28 mouse cellular contexts compared by ENCODE assay signal in genomic region chr1:73001961-73002360, GRCm38 (mm10). TPM values are rescaled to one million over a fixed set of nuclear protein-coding genes. Genes with fewer than 3 reads are reported as not detected.
A peak's percentile ranks its signal among the peaks of the same experiment; 100 is the strongest.
DNase-seq lines count a peak whose midpoint lies in the region; ATAC-seq and TF ChIP-seq lines count a peak whose summit lies in the region.
"Had no signal": no experiment of that assay in that cellular context is flagged by ENCODE, and none has a peak within 500 bp of the region (broad histone marks: within the 10 kb centered on the region; RNA-seq: fewer than 3 reads in every experiment).

No protein-coding gene starts in this region.

- 74% methylated on average over 5 of the region's 5 CpGs for WGBS in liver, embryonic 13.5 days (ENCODE audit: insufficient replicate concordance)
- whole genome bisulfite sequencing in liver, postnatal 0 days (ENCODE audit: insufficient replicate concordance), result 76% methylated on average over 5 of the region's 5 CpGs
- 85% methylated on average over 5 of the region's 5 CpGs for WGBS in midbrain, embryonic 10.5 days

- intact Hi-C loops in gastrocnemius, postnatal 36 days (cut with DNase I), result loop anchor here (5.0 kb wide), 1 partner anchor 820 kb away; no protein-coding TSS in a partner anchor
- intact Hi-C loops in heart, postnatal 25 days (cut with DNase I), result loop anchor here (5.0 kb wide), 1 partner anchor 125 kb away; no protein-coding TSS in a partner anchor

- TF ChIP-seq EP300 in liver, postnatal 0 days (IDR thresholded peaks at IDR 0.05; ENCODE audit: low read depth), result no peak

- H3K4me2 ChIP-seq in liver, embryonic 13.5 days, result peak overlapping the region; percentile 45
- H3K4me2 ChIP-seq in liver, postnatal 0 days (ENCODE audit: low read depth, low read length), result no peak overlapping the region
- H3K4me2 ChIP-seq: forebrain, embryonic 12.5 days; neural tube, embryonic 13.5 days had no signal

- no peak for ATAC-seq in liver, embryonic 13.5 days (ENCODE audit: low read depth)
- no peak for ATAC-seq in liver, postnatal 0 days
- ATAC-seq: hindbrain, postnatal 0 days; intestine, postnatal 0 days had no signal

- H3K36me3 ChIP-seq in liver, embryonic 13.5 days, result no peaks in the 10 kb centered on the region
- no peaks in the 10 kb centered on the region for H3K36me3 ChIP-seq in liver, postnatal 0 days (replicated peaks; ENCODE audit: insufficient read depth, low read length)
- H3K36me3 ChIP-seq in midbrain, embryonic 10.5 days, result no peaks in the 10 kb centered on the region
- H3K36me3 ChIP-seq: forebrain, embryonic 12.5 days; hindbrain, embryonic 10.5 days; neural tube, embryonic 13.5 days had no signal

- H3K9me3 ChIP-seq in liver, embryonic 13.5 days (replicated peaks), result no peaks in the 10 kb centered on the region
- H3K9me3 ChIP-seq in liver, postnatal 0 days (ENCODE audit: low read length), result no peaks in the 10 kb centered on the region
- no peaks in the 10 kb centered on the region for H3K9me3 ChIP-seq in midbrain, embryonic 10.5 days (replicated peaks)
- H3K9me3 ChIP-seq: forebrain, embryonic 12.5 days; hindbrain, embryonic 10.5 days; neural tube, embryonic 13.5 days had no signal

- TF ChIP-seq CTCF in liver, postnatal 0 days (IDR thresholded peaks at IDR 0.05; ENCODE audit: low read depth), result no peak

- no peaks in the 10 kb centered on the region for H3K27me3 ChIP-seq in liver, embryonic 13.5 days
- H3K27me3 ChIP-seq in liver, postnatal 0 days (ENCODE audit: insufficient read depth, low read length), result no peaks in the 10 kb centered on the region
- H3K27me3 ChIP-seq in midbrain, embryonic 10.5 days (ENCODE audit: low read depth, poor library complexity, severe bottlenecking), result no peaks in the 10 kb centered on the region
- H3K27me3 ChIP-seq: forebrain, embryonic 12.5 days; neural tube, embryonic 13.5 days had no signal

- H3K9ac ChIP-seq in liver, embryonic 13.5 days, result no peak overlapping the region; the same call in 1 of the 2 replicates
- no peak overlapping the region for H3K9ac ChIP-seq in liver, postnatal 0 days (replicated peaks)
- H3K9ac ChIP-seq: forebrain, embryonic 12.5 days; neural tube, embryonic 13.5 days had no signal

- peak overlapping the region; percentile 59 for H3K27ac ChIP-seq in liver, embryonic 13.5 days
- no peak overlapping the region for H3K27ac ChIP-seq in liver, postnatal 0 days (ENCODE audit: low read depth)
- H3K27ac ChIP-seq in midbrain, embryonic 10.5 days (replicated peaks), result no peak overlapping the region
- H3K27ac ChIP-seq: forebrain, embryonic 12.5 days; hindbrain, embryonic 10.5 days; hindbrain, postnatal 0 days; kidney, postnatal 0 days; neural tube, embryonic 13.5 days had no signal

- no peak for DNase-seq in liver, embryonic 13.5 days
- DNase-seq in liver, postnatal 0 days, result no peak
- peak; percentile 25 to 54 for DNase-seq in gastrocnemius, postnatal 36 days
- DNase-seq in heart, postnatal 25 days (ENCODE audit: low spot score), result peak; percentile 12
- DNase-seq in ovary, postnatal 14 days (ENCODE audit: low spot score), result no peak
- DNase-seq in midbrain, embryonic 10.5 days (ENCODE audit: low spot score), result no peak
- no peak for DNase-seq in layer of hippocampus, postnatal 25 days (ENCODE audit: extremely low spot score in 1 of 2, low spot score in 1 of 2)
- DNase-seq: adrenal gland, postnatal 36 days; cerebellum, adult 18-20 months; cerebellum, postnatal 25 days; embryo, embryonic 11 days; layer of hippocampus, postnatal 36 days; left cerebral cortex, postnatal 4 days; lung, adult 18-20 months; lung, postnatal 14 days; midbrain, embryonic 14.5 days; right cerebral cortex, postnatal 14 days; thymus, adult 2 months had no signal

- H3K4me3 ChIP-seq in liver, embryonic 13.5 days (replicated peaks), result no peak overlapping the region
- no peak overlapping the region for H3K4me3 ChIP-seq in liver, postnatal 0 days (ENCODE audit: low read depth, low read length)
- H3K4me3 ChIP-seq in midbrain, embryonic 10.5 days, result no peak overlapping the region
- H3K4me3 ChIP-seq: forebrain, embryonic 12.5 days; hindbrain, embryonic 10.5 days; neural tube, embryonic 13.5 days had no signal

- peaks cover 27% of the 10 kb centered on the region for H3K4me1 ChIP-seq in liver, embryonic 13.5 days (replicated peaks)
- peaks cover 7% of the 10 kb centered on the region; the same call in 1 of the 2 replicates for H3K4me1 ChIP-seq in liver, postnatal 0 days (ENCODE audit: insufficient read depth)
- peaks cover 10% of the 10 kb centered on the region for H3K4me1 ChIP-seq in midbrain, embryonic 10.5 days
- H3K4me1 ChIP-seq: forebrain, embryonic 12.5 days; hindbrain, embryonic 10.5 days; neural tube, embryonic 13.5 days had no signal

RNA-seq across cellular contexts. Expression of gene Tnp1, which starts 13.7 kb away (rescaled TPM):
- not detected in 2 replicates for polyA plus RNA-seq in liver, embryonic 13.5 days (2015; fragmentation: Nextera tagmentation; extraction: Ambion mirVana)
- polyA plus RNA-seq in liver, postnatal 0 days (2015; fragmentation: Nextera tagmentation; extraction: Ambion mirVana), result not detected in 2 replicates
- total RNA-seq in gastrocnemius, postnatal 36 days (2021), result not detected
- not detected for total RNA-seq in heart, postnatal 25 days (2021)
- polyA plus RNA-seq in midbrain, embryonic 10.5 days (2016; fragmentation: Nextera tagmentation; extraction: Ambion mirVana), result not detected in 2 replicates
- not detected for total RNA-seq in layer of hippocampus, postnatal 25 days (2021)
- total RNA-seq: adrenal gland, postnatal 36 days; granulocyte monocyte progenitor cell, adult 5-6 weeks; hindbrain, postnatal 0 days; layer of hippocampus, postnatal 36 days; left cerebral cortex, postnatal 4 days; megakaryocyte, adult 5-6 weeks had no signal
- polyA plus RNA-seq: C2C12; forebrain, embryonic 12.5 days; hindbrain, embryonic 10.5 days; hindbrain, postnatal 0 days; intestine, postnatal 0 days; kidney, postnatal 0 days; midbrain, embryonic 14.5 days; neural tube, embryonic 13.5 days; stomach, embryonic 16.5 days had no signal

Comparison
In these comparisons a context has a peak if more than half of its experiments do, and no peak if none do; other contexts are left out.
1. DNase-seq: peak in gastrocnemius, postnatal 36 days (2 of 2) and heart, postnatal 25 days (single experiment); none in liver, embryonic 13.5 days (single experiment), liver, postnatal 0 days (single experiment), ovary, postnatal 14 days (single experiment), midbrain, embryonic 10.5 days (single experiment) and layer of hippocampus, postnatal 25 days (0 of 2).